Mouse (Mus musculus) layer of hippocampus, adult 9-11 months (tissue): ENCODE results near the gene Nkrf.

Experiments used
- DNase-seq: peaks from one replicate; pipeline ENCODE4 v3.0.0; 2022

Gene Nkrf

DNA sequence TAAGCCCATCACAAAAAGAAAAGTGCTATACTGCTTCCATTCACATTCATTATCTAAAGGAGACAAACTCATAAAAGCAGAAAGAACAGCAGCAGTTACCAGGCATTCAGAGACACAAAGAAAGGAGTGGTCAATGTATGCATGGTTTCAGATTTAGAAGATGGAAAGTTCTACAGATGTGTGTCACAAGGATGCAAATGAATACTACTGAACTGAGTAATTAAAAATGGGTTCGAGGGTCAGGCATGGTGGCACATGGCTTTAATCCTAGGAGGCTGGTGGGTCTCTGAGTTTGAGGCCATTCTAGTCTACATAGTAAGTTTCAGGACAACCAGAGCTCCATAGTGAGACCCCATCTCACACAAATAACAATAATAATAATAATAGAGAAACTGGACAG lies 55.5 kb downstream of the Nkrf start:
- no peak for DNase-seq

DNA sequence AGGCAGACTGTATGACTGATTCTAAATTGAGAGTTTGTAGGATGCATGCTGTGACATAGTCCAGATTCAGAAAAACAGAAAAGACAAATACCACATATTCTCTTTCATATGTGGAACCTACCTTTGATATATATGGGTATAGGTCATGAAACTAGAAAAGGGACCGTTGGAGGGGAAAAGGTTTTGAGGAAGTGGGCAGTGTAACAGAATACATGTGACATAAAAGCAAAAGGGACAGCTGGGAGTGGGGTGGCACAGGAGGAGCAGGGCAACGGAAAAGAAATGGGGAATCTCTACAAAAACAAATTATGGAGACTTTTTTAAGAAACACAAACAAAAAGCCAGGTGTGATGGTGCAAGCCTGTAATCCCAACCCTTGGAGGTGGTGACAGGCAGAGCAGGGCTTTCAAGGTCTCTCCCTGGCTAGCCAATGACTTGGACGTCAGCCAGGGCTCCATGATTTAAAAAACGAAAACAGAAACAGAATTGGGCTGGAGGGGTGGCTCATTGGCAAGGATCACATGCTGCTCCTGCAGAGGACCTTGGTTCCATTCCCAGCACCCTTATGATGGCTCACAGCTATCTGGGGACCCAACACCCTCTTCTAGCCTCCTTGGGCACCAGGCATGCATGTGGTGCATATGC lies 59.2 kb downstream of the Nkrf start:
- DNase-seq: no peak

DNA sequence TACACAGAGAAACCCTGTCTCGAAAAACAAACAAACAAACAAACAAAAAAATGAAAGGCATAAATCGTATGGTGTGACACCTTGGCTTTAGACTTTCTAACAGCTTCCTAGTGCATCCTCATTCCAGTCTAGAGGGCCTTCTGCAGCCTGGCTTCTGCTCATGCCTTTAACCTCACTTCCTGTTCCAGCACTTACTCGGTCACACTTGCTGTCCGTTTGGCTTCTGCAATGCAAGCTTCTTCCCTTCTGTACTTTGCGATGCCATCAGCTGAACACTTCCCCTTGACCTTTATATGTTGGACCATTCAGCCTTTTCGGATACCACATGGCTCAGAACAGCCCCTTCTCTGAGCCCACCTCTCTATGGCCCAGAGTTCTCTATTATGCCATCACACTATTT lies 61.0 kb downstream of the Nkrf start:
- DNase-seq: no peak

DNA sequence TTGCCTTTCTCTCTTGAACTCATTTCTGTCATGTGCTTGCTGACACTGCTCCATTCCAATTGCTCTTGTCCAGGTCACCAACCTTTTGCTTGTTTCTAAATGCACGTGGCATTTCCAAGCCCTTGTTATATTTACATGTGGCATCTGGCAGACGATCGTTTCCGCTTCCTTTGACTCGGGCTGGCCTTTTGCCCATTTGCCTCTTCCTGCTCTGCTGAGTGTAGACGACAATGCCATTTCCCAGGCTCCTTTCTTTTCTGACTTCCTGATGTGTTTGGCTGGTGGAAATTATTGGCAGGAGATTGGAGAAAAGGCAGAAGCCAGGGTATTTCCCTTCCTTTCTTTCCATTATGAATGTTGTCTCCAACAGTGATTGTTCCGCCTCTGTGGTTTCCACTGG lies 63.3 kb downstream of the Nkrf start:
- no peak for DNase-seq
